Mouse (Mus musculus): ENCODE results near the gene Zg16. TPM values are rescaled to one million over a fixed set of nuclear protein-coding genes. Genes with fewer than 3 reads are reported as not detected.

Zg16 gene
- polyA plus RNA-seq, 1 experiment from 2014 or later, result not detected

GRCm38 (mm10) chr7:127118671-127119445 is 31.7 kb upstream of the Zg16 start:
- 46% methylated on average over 14 of the region's 14 CpGs for WGBS
- no peak for ATAC-seq (ENCODE audit: low FRiP score, low TSS enrichment)
- no peak overlapping the region for H3K9ac ChIP-seq (replicated peaks; ENCODE audit: low read length)
- no peaks in the 10 kb centered on the region for H3K36me3 ChIP-seq (ENCODE audit: control insufficient read depth, insufficient read depth, low read length)
- 0 out of 2 replicates have a peak, but pooled peaks cover 3% of the 10 kb centered on the region for H3K4me1 ChIP-seq (ENCODE audit: control insufficient read depth, insufficient read depth, low read length)
- H3K27ac ChIP-seq (replicated peaks; ENCODE audit: low read depth, low read length), result no peak overlapping the region
- peaks cover 8% of the 10 kb centered on the region for H3K27me3 ChIP-seq (ENCODE audit: control insufficient read depth, insufficient read depth, low read length)
- DNase-seq, result no peak
- H3K9me3 ChIP-seq (ENCODE audit: control insufficient read depth, low read length), result no peaks in the 10 kb centered on the region
- H3K4me3 ChIP-seq (replicated peaks; ENCODE audit: low read depth, low read length), result no peak overlapping the region
- no peak overlapping the region for H3K4me2 ChIP-seq (ENCODE audit: low read length)

DNA sequence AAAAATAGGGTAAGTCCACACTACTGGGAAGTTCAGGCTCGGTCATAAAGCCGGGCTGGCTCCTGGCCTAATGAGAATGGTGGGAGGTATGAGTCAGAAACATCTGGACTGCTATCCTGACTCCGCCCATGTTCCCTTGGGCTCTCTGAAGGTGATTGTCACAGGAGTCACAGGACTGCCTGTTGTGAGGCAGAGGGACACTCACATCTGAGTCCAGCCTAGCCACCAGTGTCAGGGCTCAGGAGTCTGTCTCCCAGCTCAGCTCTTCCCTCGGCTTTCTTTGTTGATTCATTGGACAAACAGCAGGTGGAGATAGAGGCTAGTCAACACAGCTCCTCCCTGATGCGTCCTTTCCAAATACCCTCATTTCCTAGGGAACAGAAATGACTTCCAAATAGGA is 30.8 kb upstream of the Zg16 start:
- 0 out of 2 replicates have a peak, but pooled peaks cover 3% of the 10 kb centered on the region for H3K4me1 ChIP-seq (ENCODE audit: control insufficient read depth, insufficient read depth, low read length)
- H3K27ac ChIP-seq (replicated peaks; ENCODE audit: low read depth, low read length), result no peak overlapping the region
- H3K27me3 ChIP-seq (ENCODE audit: control insufficient read depth, insufficient read depth, low read length), result peaks cover 8% of the 10 kb centered on the region
- H3K9me3 ChIP-seq (ENCODE audit: control insufficient read depth, low read length), result no peaks in the 10 kb centered on the region
- H3K4me2 ChIP-seq (ENCODE audit: low read length), result no peak overlapping the region
- DNase-seq, result peak; percentile 36
- H3K9ac ChIP-seq (replicated peaks; ENCODE audit: low read length), result no peak overlapping the region
- WGBS, result 57% methylated on average over 5 of the region's 5 CpGs
- no peaks in the 10 kb centered on the region for H3K36me3 ChIP-seq (ENCODE audit: control insufficient read depth, insufficient read depth, low read length)
- no peak overlapping the region for H3K4me3 ChIP-seq (replicated peaks; ENCODE audit: low read depth, low read length)
- no peak for ATAC-seq (ENCODE audit: low FRiP score, low TSS enrichment)

GRCm38 (mm10) chr7:127116331-127116935 is 29.3 kb upstream of the Zg16 start:
- peak; percentile 6 for DNase-seq
- 42% methylated on average over 11 of the region's 11 CpGs for WGBS

DNA sequence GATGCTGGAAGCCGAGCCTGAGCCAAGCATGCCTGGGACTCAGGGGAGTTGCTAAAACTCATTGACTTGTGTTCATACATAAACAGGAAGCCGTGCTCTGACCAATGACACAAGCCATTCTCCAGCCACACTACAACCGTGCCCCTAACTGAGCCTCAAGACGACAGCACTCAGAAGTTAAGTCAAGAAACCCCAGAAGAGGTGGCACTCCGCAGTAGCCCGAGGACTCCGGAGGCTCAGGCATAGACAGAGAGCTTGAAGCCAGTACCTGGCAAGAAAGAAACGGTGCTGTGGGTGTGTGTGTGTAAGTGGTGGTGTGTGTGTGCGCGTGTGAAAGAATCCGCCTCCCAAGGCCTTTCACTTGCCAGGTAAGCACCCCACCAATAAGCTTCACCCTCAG is 27.8 kb upstream of the Zg16 start:
- H3K4me1 ChIP-seq (ENCODE audit: control insufficient read depth, insufficient read depth, low read length), result no peaks in the 10 kb centered on the region
- H3K4me3 ChIP-seq (replicated peaks; ENCODE audit: low read depth, low read length), result no peak overlapping the region
- 88% methylated on average over 11 of the region's 11 CpGs for WGBS
- DNase-seq (no peak), ATAC-seq (ENCODE audit: low FRiP score, low TSS enrichment) (no peak)
- H3K9me3 ChIP-seq (ENCODE audit: control insufficient read depth, low read length), result no peaks in the 10 kb centered on the region
- no peaks in the 10 kb centered on the region for H3K27me3 ChIP-seq (ENCODE audit: control insufficient read depth, insufficient read depth, low read length)
- no peak overlapping the region for H3K9ac ChIP-seq (replicated peaks; ENCODE audit: low read length)
- no peak overlapping the region for H3K4me2 ChIP-seq (ENCODE audit: low read length)
- H3K36me3 ChIP-seq (ENCODE audit: control insufficient read depth, insufficient read depth, low read length), result no peaks in the 10 kb centered on the region
- H3K27ac ChIP-seq (replicated peaks; ENCODE audit: low read depth, low read length), result no peak overlapping the region

More at GRCm38 (mm10) chr7:127116331-127116935, 29.3 kb upstream of the Zg16 start:
- no peak overlapping the region for H3K4me3 ChIP-seq (replicated peaks; ENCODE audit: low read depth, low read length)
- H3K36me3 ChIP-seq (ENCODE audit: control insufficient read depth, insufficient read depth, low read length), result no peaks in the 10 kb centered on the region
- H3K9me3 ChIP-seq (ENCODE audit: control insufficient read depth, low read length), result no peaks in the 10 kb centered on the region
- no peak overlapping the region for H3K4me2 ChIP-seq (ENCODE audit: low read length)
- ATAC-seq (ENCODE audit: low FRiP score, low TSS enrichment), result no peak
- no peak overlapping the region for H3K27ac ChIP-seq (replicated peaks; ENCODE audit: low read depth, low read length)
- 0 out of 2 replicates have a peak, but pooled peaks cover 1% of the 10 kb centered on the region for H3K4me1 ChIP-seq (ENCODE audit: control insufficient read depth, insufficient read depth, low read length)
- no peak overlapping the region for H3K9ac ChIP-seq (replicated peaks; ENCODE audit: low read length)
- H3K27me3 ChIP-seq (ENCODE audit: control insufficient read depth, insufficient read depth, low read length), result peaks cover 8% of the 10 kb centered on the region

- WGBS, result 49% methylated on average over 12 of the region's 12 CpGs
- H3K9ac ChIP-seq (replicated peaks; ENCODE audit: low read length), result no peak overlapping the region
- peak; percentile 65 for DNase-seq
- H3K4me2 ChIP-seq (ENCODE audit: low read length), result 0 out of 2 replicates have a peak overlapping the region, but pooled peaks have one; percentile 4
- no peak overlapping the region for H3K4me3 ChIP-seq (replicated peaks; ENCODE audit: low read depth, low read length)
- 0 out of 2 replicates have a peak overlapping the region, but pooled peaks have one; percentile 26 for H3K27ac ChIP-seq (replicated peaks; ENCODE audit: low read depth, low read length)
- H3K9me3 ChIP-seq (ENCODE audit: control insufficient read depth, low read length), result no peaks in the 10 kb centered on the region
- no peaks in the 10 kb centered on the region for H3K4me1 ChIP-seq (ENCODE audit: control insufficient read depth, insufficient read depth, low read length)
- H3K36me3 ChIP-seq (ENCODE audit: control insufficient read depth, insufficient read depth, low read length), result no peaks in the 10 kb centered on the region
- no peak for ATAC-seq (ENCODE audit: low FRiP score, low TSS enrichment)
- H3K27me3 ChIP-seq (ENCODE audit: control insufficient read depth, insufficient read depth, low read length), result no peaks in the 10 kb centered on the region
Observed at GRCm38 (mm10) chr7:127113614-127114259, 26.6 kb upstream of the Zg16 start.

GRCm38 (mm10) chr7:127112921-127113597 is 25.9 kb upstream of the Zg16 start:
- Histone ChIP-seq H3K9me3 (ENCODE audit: control insufficient read depth, low read length) (no peaks in the 10 kb centered on the region), H3K4me3 (replicated peaks; ENCODE audit: low read depth, low read length) (no peak overlapping the region), H3K36me3 (ENCODE audit: control insufficient read depth, insufficient read depth, low read length) (no peaks in the 10 kb centered on the region), H3K4me1 (ENCODE audit: control insufficient read depth, insufficient read depth, low read length) (no peaks in the 10 kb centered on the region), H3K4me2 (ENCODE audit: low read length) (0 out of 2 replicates have a peak overlapping the region, but pooled peaks have one; percentile 4), H3K9ac (replicated peaks; ENCODE audit: low read length) (no peak overlapping the region), H3K27me3 (ENCODE audit: control insufficient read depth, insufficient read depth, low read length) (no peaks in the 10 kb centered on the region), H3K27ac (replicated peaks; ENCODE audit: low read depth, low read length) (0 out of 2 replicates have a peak overlapping the region, but pooled peaks have one; percentile 26)
- ATAC-seq (ENCODE audit: low FRiP score, low TSS enrichment) (no peak), DNase-seq (no peak)
- 53% methylated on average over 9 of the region's 9 CpGs for WGBS

- H3K4me3 ChIP-seq (replicated peaks; ENCODE audit: low read depth, low read length), result no peak overlapping the region
- no peaks in the 10 kb centered on the region for H3K27me3 ChIP-seq (ENCODE audit: control insufficient read depth, insufficient read depth, low read length)
- H3K27ac ChIP-seq (replicated peaks; ENCODE audit: low read depth, low read length), result no peak overlapping the region
- no peak for DNase-seq
- 81% methylated on average over 12 of the region's 12 CpGs for WGBS
- H3K4me2 ChIP-seq (ENCODE audit: low read length), result no peak overlapping the region
- no peak for ATAC-seq (ENCODE audit: low FRiP score, low TSS enrichment)
- H3K9me3 ChIP-seq (ENCODE audit: control insufficient read depth, low read length), result no peaks in the 10 kb centered on the region
- no peaks in the 10 kb centered on the region for H3K4me1 ChIP-seq (ENCODE audit: control insufficient read depth, insufficient read depth, low read length)
- no peak overlapping the region for H3K9ac ChIP-seq (replicated peaks; ENCODE audit: low read length)
- H3K36me3 ChIP-seq (ENCODE audit: control insufficient read depth, insufficient read depth, low read length), result no peaks in the 10 kb centered on the region
Observed at GRCm38 (mm10) chr7:127112251-127112841, 25.2 kb upstream of the Zg16 start.

DNA sequence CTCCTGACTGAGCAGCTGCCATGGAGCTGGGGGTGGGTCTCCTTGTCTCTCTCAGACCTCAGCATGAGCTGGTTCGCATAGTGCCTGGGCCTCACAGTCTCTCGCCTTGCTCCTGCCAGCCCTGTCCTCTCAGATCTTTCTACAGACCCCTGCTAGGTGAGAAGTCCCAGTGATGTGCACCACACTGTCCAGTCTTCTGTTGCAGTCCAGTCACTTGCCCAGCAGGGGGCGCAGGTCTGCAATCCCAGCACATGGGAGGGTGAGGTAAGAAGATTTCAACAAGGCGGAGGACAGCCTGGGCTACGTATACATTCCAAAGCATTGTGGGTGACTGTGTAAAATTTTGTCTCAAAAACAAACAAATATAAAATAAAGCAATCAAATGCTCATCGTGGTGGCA is 24.3 kb upstream of the Zg16 start:
- peak; percentile 50 for DNase-seq
- ATAC-seq (ENCODE audit: low FRiP score, low TSS enrichment), result no peak
- no peaks in the 10 kb centered on the region for H3K27me3 ChIP-seq (ENCODE audit: control insufficient read depth, insufficient read depth, low read length)
- no peaks in the 10 kb centered on the region for H3K9me3 ChIP-seq (ENCODE audit: control insufficient read depth, low read length)
- H3K4me2 ChIP-seq (ENCODE audit: low read length), result no peak overlapping the region
- WGBS, result 53% methylated on average over 6 of the region's 6 CpGs
- no peak overlapping the region for H3K27ac ChIP-seq (replicated peaks; ENCODE audit: low read depth, low read length)
- no peak overlapping the region for H3K4me3 ChIP-seq (replicated peaks; ENCODE audit: low read depth, low read length)
- H3K9ac ChIP-seq (replicated peaks; ENCODE audit: low read length), result no peak overlapping the region
- no peaks in the 10 kb centered on the region for H3K4me1 ChIP-seq (ENCODE audit: control insufficient read depth, insufficient read depth, low read length)
- H3K36me3 ChIP-seq (ENCODE audit: control insufficient read depth, insufficient read depth, low read length), result no peaks in the 10 kb centered on the region

Measured in midbrain, embryonic 14.5 days (tissue).